Comparison of ENCODE assay signal across 10 mouse cellular contexts in genomic region chr15:89145813-89146350, GRCm38 (mm10). TPM values are rescaled to one million over a fixed set of nuclear protein-coding genes. Genes with fewer than 3 reads are reported as not detected.
DNase-seq lines count a peak whose midpoint lies in the region; ATAC-seq and TF ChIP-seq lines count a peak whose summit lies in the region.
"Had no signal": no experiment of that assay in that cellular context is flagged by ENCODE, and none has a peak within 500 bp of the region (broad histone marks: within the 10 kb centered on the region; RNA-seq: fewer than 3 reads in every experiment).

No protein-coding gene starts in this region.

- peaks cover 44% of the 10 kb centered on the region for H3K4me1 ChIP-seq in heart, embryonic 15.5 days (replicated peaks)
- H3K4me1 ChIP-seq in bone marrow, adult 2 months (ENCODE audit: control insufficient read depth, insufficient read depth, low read length): peaks cover 1% of the 10 kb centered on the region; the same call in 1 of the 2 replicates
- peaks cover 15% of the 10 kb centered on the region; the same call in 1 of the 2 replicates for H3K4me1 ChIP-seq in forebrain, postnatal 0 days (ENCODE audit: insufficient read depth)
- peaks cover 39% of the 10 kb centered on the region for H3K4me1 ChIP-seq in midbrain, embryonic 12.5 days

- peaks cover 86% of the 10 kb centered on the region for H3K27me3 ChIP-seq in heart, embryonic 15.5 days
- no peaks in the 10 kb centered on the region; the same call in 1 of the 2 replicates for H3K27me3 ChIP-seq in forebrain, postnatal 0 days (ENCODE audit: insufficient read depth, low read length)
- peaks cover 26% of the 10 kb centered on the region for H3K27me3 ChIP-seq in midbrain, embryonic 12.5 days

- no peak overlapping the region for H3K27ac ChIP-seq in heart, embryonic 15.5 days
- H3K27ac ChIP-seq in bone marrow, adult 2 months (ENCODE audit: control insufficient read depth, insufficient read depth, low read depth, low read length, poor library complexity): no peak overlapping the region; the same call in 1 of the 2 replicates
- no peak overlapping the region for H3K27ac ChIP-seq in forebrain, postnatal 0 days (ENCODE audit: low read depth, low read length)
- no peak overlapping the region for H3K27ac ChIP-seq in midbrain, embryonic 12.5 days (replicated peaks)
- H3K27ac ChIP-seq: macrophage had no signal

- no peak for ATAC-seq in heart, embryonic 15.5 days (replicated peaks; ENCODE audit: insufficient number of reproducible peaks, insufficient read depth, low FRiP score, low read depth)
- ATAC-seq in forebrain, postnatal 0 days: no peak
- no peak for ATAC-seq in midbrain, embryonic 12.5 days (ENCODE audit: low FRiP score, low read depth)
- ATAC-seq in erythroblast, adult 5-6 weeks (replicated peaks; ENCODE audit: low FRiP score, poor library complexity, severe bottlenecking): no peak

- no peak for TF ChIP-seq CTCF in bone marrow, adult 2 months (IDR thresholded peaks at IDR 0.05; ENCODE audit: control insufficient read depth, insufficient read depth, low read length)
- no peak for TF ChIP-seq CTCF in forebrain, postnatal 0 days (IDR thresholded peaks at IDR 0.05; ENCODE audit: low read depth)

- 0 out of 2 replicates have a peak, but pooled peaks have one; percentile 21 for TF ChIP-seq POLR2A in bone marrow, adult 2 months (IDR thresholded peaks at IDR 0.05; ENCODE audit: borderline replicate concordance, control insufficient read depth, low read depth, low read length)

- no peaks in the 10 kb centered on the region for H3K9me3 ChIP-seq in heart, embryonic 15.5 days (replicated peaks)
- no peaks in the 10 kb centered on the region for H3K9me3 ChIP-seq in forebrain, postnatal 0 days (ENCODE audit: low read length)
- H3K9me3 ChIP-seq in midbrain, embryonic 12.5 days: no peaks in the 10 kb centered on the region

- H3K4me3 ChIP-seq in heart, embryonic 15.5 days: no peak overlapping the region
- H3K4me3 ChIP-seq in bone marrow, adult 2 months (replicated peaks; ENCODE audit: control insufficient read depth, low read depth, low read length): no peak overlapping the region
- peak overlapping the region; percentile 76; the same call in 1 of the 2 replicates for H3K4me3 ChIP-seq in forebrain, postnatal 0 days (ENCODE audit: low read depth, low read length)
- H3K4me3 ChIP-seq in midbrain, embryonic 12.5 days: peak overlapping the region; percentile 82

- peak overlapping the region; percentile 51 for H3K4me2 ChIP-seq in heart, embryonic 15.5 days
- peak overlapping the region; percentile 83 for H3K4me2 ChIP-seq in forebrain, postnatal 0 days (ENCODE audit: low read depth)
- peak overlapping the region; percentile 78 for H3K4me2 ChIP-seq in midbrain, embryonic 12.5 days (replicated peaks)

- DNase-seq in heart, adult 18-20 months: no peak
- no peak for DNase-seq in forebrain, postnatal 0 days
- no peak for DNase-seq in layer of hippocampus, postnatal 25 days (ENCODE audit: extremely low spot score in 1 of 2, low spot score in 1 of 2)
- DNase-seq in urinary bladder, postnatal 14 days (ENCODE audit: low spot score): no peak
- DNase-seq: adrenal gland, adult 8-10 months had no signal

- no peaks in the 10 kb centered on the region for H3K36me3 ChIP-seq in heart, embryonic 15.5 days
- peaks cover 14% of the 10 kb centered on the region for H3K36me3 ChIP-seq in forebrain, postnatal 0 days (ENCODE audit: insufficient read depth)
- peaks cover 38% of the 10 kb centered on the region for H3K36me3 ChIP-seq in midbrain, embryonic 12.5 days

- no peak overlapping the region for H3K9ac ChIP-seq in heart, embryonic 15.5 days
- H3K9ac ChIP-seq in forebrain, postnatal 0 days: peak overlapping the region; percentile 55
- H3K9ac ChIP-seq in midbrain, embryonic 12.5 days (replicated peaks): peak overlapping the region; percentile 66; the same call in 1 of the 2 replicates

- WGBS in heart, embryonic 15.5 days: 66% methylated on average over 24 of the region's 24 CpGs
- WGBS in bone marrow, adult 2 months: 74% methylated on average over 24 of the region's 24 CpGs
- 84% methylated on average over 24 of the region's 24 CpGs for WGBS in forebrain, postnatal 0 days
- 73% methylated on average over 24 of the region's 24 CpGs for WGBS in midbrain, embryonic 12.5 days

RNA-seq across cellular contexts. Expression of gene Mapk11, which starts 3.5 kb away (rescaled TPM):
- polyA plus RNA-seq in heart, embryonic 15.5 days (2015; fragmentation: Nextera tagmentation; extraction: Ambion mirVana): 3.1 and 4.1 TPM in 2 replicates
- 1 to 10 TPM; 2.7 to 3.0 TPM for total RNA-seq in heart, adult 18-20 months (2021)
- 5.7 and 7.6 TPM in 2 replicates for polyA plus RNA-seq in bone marrow, adult 2 months (2011; ENCODE audit: insufficient read depth, insufficient read length, low replicate concordance, missing spikeins)
- total RNA-seq in forebrain, postnatal 0 days (2014; rRNA removed): 35.2 and 35.8 TPM in 2 replicates
- polyA plus RNA-seq in forebrain, postnatal 0 days (2015; fragmentation: Nextera tagmentation; extraction: Ambion mirVana): 16.2 and 21.3 TPM in 2 replicates
- 45.7 and 50.2 TPM in 2 replicates for polyA plus RNA-seq in midbrain, embryonic 12.5 days (2016; fragmentation: Nextera tagmentation; extraction: Ambion mirVana)
- total RNA-seq in erythroblast, adult 5-6 weeks (2015; ENCODE audit: low replicate concordance): not detected in 2 replicates
- 0.17 TPM in 1 of 2 replicates, not detected in the other for total RNA-seq in erythroblast, adult 5-6 weeks (2017; ENCODE audit: low replicate concordance)
- total RNA-seq in layer of hippocampus, postnatal 25 days (2021): 10 to 100 TPM; 20.3 to 24.8 TPM

RNA-seq across cellular contexts. Expression of gene Mapk12, which starts 5.4 kb away (rescaled TPM):
- 16.0 and 19.1 TPM in 2 replicates for polyA plus RNA-seq in heart, embryonic 15.5 days (2015; fragmentation: Nextera tagmentation; extraction: Ambion mirVana)
- total RNA-seq in heart, adult 18-20 months (2021): 10 to 100 TPM; 24.4 to 24.8 TPM
- 6.1 and 14.6 TPM in 2 replicates for polyA plus RNA-seq in bone marrow, adult 2 months (2011; ENCODE audit: insufficient read depth, insufficient read length, low replicate concordance, missing spikeins)
- total RNA-seq in forebrain, postnatal 0 days (2014; rRNA removed): 1.8 and 3.4 TPM in 2 replicates
- polyA plus RNA-seq in forebrain, postnatal 0 days (2015; fragmentation: Nextera tagmentation; extraction: Ambion mirVana): 2.0 and 2.8 TPM in 2 replicates
- polyA plus RNA-seq in midbrain, embryonic 12.5 days (2016; fragmentation: Nextera tagmentation; extraction: Ambion mirVana): 14.5 and 20.1 TPM in 2 replicates
- not detected in 2 replicates for total RNA-seq in erythroblast, adult 5-6 weeks (2015; ENCODE audit: low replicate concordance)
- total RNA-seq in erythroblast, adult 5-6 weeks (2017; ENCODE audit: low replicate concordance): not detected in 2 replicates
- 1 to 10 TPM; 2.7 to 5.1 TPM for total RNA-seq in layer of hippocampus, postnatal 25 days (2021)

RNA-seq across cellular contexts. Expression of gene Hdac10, which starts 17.4 kb away (rescaled TPM):
- polyA plus RNA-seq in heart, embryonic 15.5 days (2015; fragmentation: Nextera tagmentation; extraction: Ambion mirVana): 14.8 and 18.2 TPM in 2 replicates
- total RNA-seq in heart, adult 18-20 months (2021): 1 to 10 TPM; 6.3 to 7.4 TPM
- polyA plus RNA-seq in bone marrow, adult 2 months (2011; ENCODE audit: insufficient read depth, insufficient read length, low replicate concordance, missing spikeins): 9.1 and 24.3 TPM in 2 replicates
- total RNA-seq in forebrain, postnatal 0 days (2014; rRNA removed): 33.1 and 44.3 TPM in 2 replicates
- 27.9 and 30.1 TPM in 2 replicates for polyA plus RNA-seq in forebrain, postnatal 0 days (2015; fragmentation: Nextera tagmentation; extraction: Ambion mirVana)
- 20.3 and 25.1 TPM in 2 replicates for polyA plus RNA-seq in midbrain, embryonic 12.5 days (2016; fragmentation: Nextera tagmentation; extraction: Ambion mirVana)
- 1.5 TPM in 1 of 2 replicates, not detected in the other for total RNA-seq in erythroblast, adult 5-6 weeks (2015; ENCODE audit: low replicate concordance)
- 1.7 and 2.5 TPM in 2 replicates for total RNA-seq in erythroblast, adult 5-6 weeks (2017; ENCODE audit: low replicate concordance)
- 10 to 100 TPM; 12.5 to 16.5 TPM for total RNA-seq in layer of hippocampus, postnatal 25 days (2021)

RNA-seq across cellular contexts. Expression of gene Tubgcp6, which starts 23.0 kb away (rescaled TPM):
- 7.9 and 10.6 TPM in 2 replicates for polyA plus RNA-seq in heart, embryonic 15.5 days (2015; fragmentation: Nextera tagmentation; extraction: Ambion mirVana)
- 1 to 10 TPM; 7.4 to 8.5 TPM for total RNA-seq in heart, adult 18-20 months (2021)
- polyA plus RNA-seq in bone marrow, adult 2 months (2011; ENCODE audit: insufficient read depth, insufficient read length, low replicate concordance, missing spikeins): 10.0 and 31.9 TPM in 2 replicates
- 24.6 and 42.4 TPM in 2 replicates for total RNA-seq in forebrain, postnatal 0 days (2014; rRNA removed)
- polyA plus RNA-seq in forebrain, postnatal 0 days (2015; fragmentation: Nextera tagmentation; extraction: Ambion mirVana): 7.4 and 8.8 TPM in 2 replicates
- polyA plus RNA-seq in midbrain, embryonic 12.5 days (2016; fragmentation: Nextera tagmentation; extraction: Ambion mirVana): 25.0 and 25.1 TPM in 2 replicates
- 7.3 and 13.8 TPM in 2 replicates for total RNA-seq in erythroblast, adult 5-6 weeks (2015; ENCODE audit: low replicate concordance)
- total RNA-seq in erythroblast, adult 5-6 weeks (2017; ENCODE audit: low replicate concordance): 15.3 and 21.2 TPM in 2 replicates
- total RNA-seq in layer of hippocampus, postnatal 25 days (2021): 10 to 100 TPM; 29.0 to 29.9 TPM

RNA-seq across cellular contexts. Expression of gene Plxnb2, which starts 34.7 kb away (rescaled TPM):
- polyA plus RNA-seq in heart, embryonic 15.5 days (2015; fragmentation: Nextera tagmentation; extraction: Ambion mirVana): 76.5 and 109 TPM in 2 replicates
- 10 to 100 TPM; 76.7 to 83.5 TPM for total RNA-seq in heart, adult 18-20 months (2021)
- 11.1 and 30.9 TPM in 2 replicates for polyA plus RNA-seq in bone marrow, adult 2 months (2011; ENCODE audit: insufficient read depth, insufficient read length, low replicate concordance, missing spikeins)
- 126 and 138 TPM in 2 replicates for total RNA-seq in forebrain, postnatal 0 days (2014; rRNA removed)
- 45.2 and 52.8 TPM in 2 replicates for polyA plus RNA-seq in forebrain, postnatal 0 days (2015; fragmentation: Nextera tagmentation; extraction: Ambion mirVana)
- 164 and 170 TPM in 2 replicates for polyA plus RNA-seq in midbrain, embryonic 12.5 days (2016; fragmentation: Nextera tagmentation; extraction: Ambion mirVana)
- total RNA-seq in erythroblast, adult 5-6 weeks (2015; ENCODE audit: low replicate concordance): 9.6 and 14.2 TPM in 2 replicates
- 4.9 and 6.9 TPM in 2 replicates for total RNA-seq in erythroblast, adult 5-6 weeks (2017; ENCODE audit: low replicate concordance)
- 10 to 100 TPM; 50.0 to 56.5 TPM for total RNA-seq in layer of hippocampus, postnatal 25 days (2021)

Comparison
In these comparisons a context has a peak if more than half of its experiments do, and no peak if none do; other contexts are left out.
1. H3K4me3 ChIP-seq: peak in forebrain, postnatal 0 days (single experiment) and midbrain, embryonic 12.5 days (single experiment); none in heart, embryonic 15.5 days (single experiment) and bone marrow, adult 2 months (single experiment).
2. Peak in every context shown above with its lines, with median percentiles within 50 percentile points of each other: H3K4me2 ChIP-seq.